In genomic region chr11:16804016-16804415, GRCm38 (mm10) we compare ENCODE assay signal across 19 mouse cellular contexts. TPM values are rescaled to one million over a fixed set of nuclear protein-coding genes. Genes with fewer than 3 reads are reported as not detected.
DNase-seq lines count a peak whose midpoint lies in the region; ATAC-seq and TF ChIP-seq lines count a peak whose summit lies in the region.
"Had no signal": no experiment of that assay in that cellular context is flagged by ENCODE, and none has a peak within 500 bp of the region (broad histone marks: within the 10 kb centered on the region; RNA-seq: fewer than 3 reads in every experiment).

No protein-coding gene starts in this region.

- H3K9ac ChIP-seq in intestine, embryonic 15.5 days, result no peak overlapping the region
- H3K9ac ChIP-seq in kidney, embryonic 16.5 days (replicated peaks; ENCODE audit: low read length), result no peak overlapping the region
- H3K9ac ChIP-seq: forebrain, embryonic 12.5 days; hindbrain, embryonic 12.5 days; neural tube, embryonic 13.5 days had no signal

- TF ChIP-seq POLR2A in small intestine, adult 2 months (IDR thresholded peaks at IDR 0.05; ENCODE audit: low read depth, low read length), result no peak

- CTCF ChIA-PET in Patski (lab: Charles Lee), result interaction anchor here (1.0 to 1.6 kb wide), 2 partner anchors 27 to 48 kb away, joined by 3 to 4 read pairs; no protein-coding TSS in a partner anchor

- no peak for TF ChIP-seq CTCF in Patski (IDR thresholded peaks at IDR 0.05)
- TF ChIP-seq CTCF in small intestine, adult 2 months (IDR thresholded peaks at IDR 0.05; ENCODE audit: extremely low read depth, insufficient read length, insufficient replicate concordance, low read depth, low read length), result no peak

- no peaks in the 10 kb centered on the region for H3K27me3 ChIP-seq in Patski
- no peaks in the 10 kb centered on the region for H3K27me3 ChIP-seq in intestine, embryonic 15.5 days (replicated peaks)
- H3K27me3 ChIP-seq in kidney, embryonic 16.5 days (ENCODE audit: insufficient read depth, low read length), result no peaks in the 10 kb centered on the region
- no peaks in the 10 kb centered on the region for H3K27me3 ChIP-seq in small intestine, adult 2 months (ENCODE audit: control insufficient read depth, insufficient read depth, low read length)
- H3K27me3 ChIP-seq: forebrain, embryonic 12.5 days; hindbrain, embryonic 12.5 days; neural tube, embryonic 13.5 days had no signal

- 75% methylated on average over 2 of the region's 2 CpGs for WGBS in intestine, embryonic 15.5 days
- 89% methylated on average over 2 of the region's 2 CpGs for WGBS in kidney, embryonic 16.5 days
- 48% methylated on average over 2 of the region's 2 CpGs for WGBS in small intestine, adult 2 months

- no peak overlapping the region for H3K4me3 ChIP-seq in intestine, embryonic 15.5 days (replicated peaks)
- H3K4me3 ChIP-seq in kidney, embryonic 16.5 days (ENCODE audit: low read length), result no peak overlapping the region
- H3K4me3 ChIP-seq in small intestine, adult 2 months (ENCODE audit: low read depth, low read length), result no peak overlapping the region
- H3K4me3 ChIP-seq: forebrain, embryonic 12.5 days; hindbrain, embryonic 12.5 days; left cerebral cortex, adult 2 months; neural tube, embryonic 13.5 days had no signal

- H3K4me2 ChIP-seq in intestine, embryonic 15.5 days (replicated peaks), result no peak overlapping the region
- H3K4me2 ChIP-seq in kidney, embryonic 16.5 days (replicated peaks; ENCODE audit: low read depth, low read length), result no peak overlapping the region
- H3K4me2 ChIP-seq: forebrain, embryonic 12.5 days; hindbrain, embryonic 12.5 days; neural tube, embryonic 13.5 days had no signal

- H3K4me1 ChIP-seq in intestine, embryonic 15.5 days (replicated peaks), result peaks cover 17% of the 10 kb centered on the region; the same call in 1 of the 2 replicates
- peaks cover 4% of the 10 kb centered on the region; the same call in 1 of the 2 replicates for H3K4me1 ChIP-seq in kidney, embryonic 16.5 days (ENCODE audit: insufficient read depth, low read length)
- H3K4me1 ChIP-seq in small intestine, adult 2 months (ENCODE audit: control insufficient read depth, insufficient read depth, insufficient read length, low read length), result peaks cover 12% of the 10 kb centered on the region
- H3K4me1 ChIP-seq: forebrain, embryonic 12.5 days; hindbrain, embryonic 12.5 days; neural tube, embryonic 13.5 days had no signal

- in situ Hi-C loops in Patski (cut with MboI; ENCODE audit: low pct_unique_long_range_greater_than_20kb), result no loop called here

- peak; percentile 80 for ATAC-seq in Patski
- ATAC-seq in intestine, embryonic 15.5 days, result peak; percentile 67
- ATAC-seq in kidney, embryonic 16.5 days (ENCODE audit: low FRiP score, low TSS enrichment), result peak; percentile 87
- ATAC-seq: CD4-positive, CD25-positive, alpha-beta regulatory T cell, adult 4 months had no signal

- H3K36me3 ChIP-seq in intestine, embryonic 15.5 days, result no peaks in the 10 kb centered on the region
- no peaks in the 10 kb centered on the region for H3K36me3 ChIP-seq in kidney, embryonic 16.5 days (ENCODE audit: insufficient read depth, low read length)
- no peaks in the 10 kb centered on the region for H3K36me3 ChIP-seq in small intestine, adult 2 months (ENCODE audit: control insufficient read depth, insufficient read depth, low read length)
- H3K36me3 ChIP-seq: forebrain, embryonic 12.5 days; G1E; hindbrain, embryonic 12.5 days; neural tube, embryonic 13.5 days had no signal

- no peaks in the 10 kb centered on the region for H3K9me3 ChIP-seq in intestine, embryonic 15.5 days
- no peaks in the 10 kb centered on the region for H3K9me3 ChIP-seq in kidney, embryonic 16.5 days (ENCODE audit: low read length)
- H3K9me3 ChIP-seq: forebrain, embryonic 12.5 days; G1E; hindbrain, embryonic 12.5 days; neural tube, embryonic 13.5 days had no signal

- DNase-seq in Patski (ENCODE audit: low read depth, low spot score), result peak; percentile 59
- DNase-seq in right cerebral cortex, postnatal 4 days, result no peak
- DNase-seq in left cerebral cortex, adult 11 months (ENCODE audit: low spot score), result no peak
- DNase-seq in spleen, postnatal 36 days (ENCODE audit: low spot score in 2 of 2), result no peak
- DNase-seq: adrenal gland, adult 2 months; cerebellum, postnatal 25 days; gastrocnemius, postnatal 14 days; heart, postnatal 10 days; lung, adult 2 months; lung, postnatal 36 days had no signal

- POLR2A ChIA-PET in Patski (lab: Charles Lee), result no interaction called here

- H3K27ac ChIP-seq in intestine, embryonic 15.5 days, result no peak overlapping the region
- H3K27ac ChIP-seq in kidney, embryonic 16.5 days (ENCODE audit: low read length), result no peak overlapping the region
- peak overlapping the region; percentile 55; the same call in 1 of the 2 replicates for H3K27ac ChIP-seq in small intestine, adult 2 months (ENCODE audit: insufficient read depth, low read depth, low read length)
- H3K27ac ChIP-seq: forebrain, embryonic 12.5 days; hindbrain, embryonic 12.5 days; left cerebral cortex, adult 2 months; neural tube, embryonic 13.5 days had no signal

RNA-seq across cellular contexts. Expression of gene Egfr, which starts 52.0 kb away (rescaled TPM):
- 30.7 TPM for polyA plus RNA-seq in Patski (2021)
- 10.8 and 11.6 TPM in 2 replicates for polyA plus RNA-seq in intestine, embryonic 15.5 days (2015; fragmentation: Nextera tagmentation; extraction: Ambion mirVana)
- polyA plus RNA-seq in kidney, embryonic 16.5 days (2015; fragmentation: Nextera tagmentation; extraction: Ambion mirVana), result 4.0 and 4.9 TPM in 2 replicates
- polyA plus RNA-seq in small intestine, adult 2 months (2012; rRNA removed), result 26.3 and 63.3 TPM in 2 replicates
- polyA plus RNA-seq: G1E had no signal
